Mouse (Mus musculus) midbrain, postnatal 0 days (tissue): ENCODE measurements at regions not wholly inside any gene's neighbourhood (a gene's known extent, or its start where the extent isn't known, plus 50 kb on each side); places are given as distances from the start of the nearest gene placed in this dataset.

Source experiments
- ATAC-seq: fragments of 200-750 bp; cut with Nextera tagmentation; 2 replicates; pipeline ENCODE4 v1.8.0; 2017; ENCODE audit warnings: moderate number of reproducible peaks, mild to moderate bottlenecking, moderate TSS enrichment, moderate library complexity; ENCODE audit not compliant: low FRiP score
- DNase-seq: peaks from one replicate; pipeline ENCODE4 v3.0.0-alpha.2; 2015; ENCODE audit warnings: low spot score
- H3K27ac ChIP-seq: fragments of 300-500 bp; sonication (generic); 2 replicates; pipeline ENCODE4 v1.5.1; 2014; ENCODE audit warnings: low read depth, mild to moderate bottlenecking, low read length, mixed read lengths
- H3K27me3 ChIP-seq: fragments of 300-500 bp; sonication (generic); 2 replicates; pipeline ENCODE4 v1.6.1; 2014; ENCODE audit warnings: low read length, control low read depth, mixed read lengths; ENCODE audit not compliant: insufficient read depth
- H3K36me3 ChIP-seq: fragments of 300-500 bp; sonication (generic); 2 replicates; pipeline ENCODE4 v1.6.1; 2014; ENCODE audit warnings: low read length, control low read depth, mixed read lengths; ENCODE audit not compliant: insufficient read depth
- H3K4me1 ChIP-seq: fragments of 300-500 bp; sonication (generic); 2 replicates; pipeline ENCODE4 v1.6.1; 2014; ENCODE audit warnings: mild to moderate bottlenecking, control low read depth, antibody characterized with exemption, low read length, mixed read lengths; ENCODE audit not compliant: insufficient read depth
- H3K4me2 ChIP-seq: fragments of 300-500 bp; sonication (generic); 2 replicates; pipeline ENCODE4 v1.6.1; 2014; ENCODE audit warnings: low read depth, mild to moderate bottlenecking, low read length, mixed read lengths; ENCODE audit not compliant: poor library complexity, severe bottlenecking
- H3K4me3 ChIP-seq: fragments of 300-500 bp; sonication (generic); 2 replicates; pipeline ENCODE4 v1.5.1; 2014; ENCODE audit warnings: low read depth, mild to moderate bottlenecking, low read length, moderate library complexity
- H3K9ac ChIP-seq: fragments of 300-500 bp; sonication (generic); replicated peaks from 2 replicates; pipeline ENCODE4 v1.6.1; 2014; ENCODE audit warnings: mild to moderate bottlenecking, low read length, moderate library complexity, mixed read lengths; ENCODE audit not compliant: poor library complexity, severe bottlenecking
- H3K9me3 ChIP-seq: fragments of 300-500 bp; sonication (generic); 2 replicates; pipeline ENCODE4 v1.6.1; 2016; ENCODE audit warnings: low read length, control low read depth
- CTCF ChIP-seq: IDR thresholded peaks from 2 replicates; pipeline ENCODE4 v1.5.1; 2016; ENCODE audit warnings: antibody characterized with exemption, mild to moderate bottlenecking
- WGBS: fragments of 180-500 bp; shearing (Covaris S2); extraction: QIAGEN DNeasy Blood & Tissue Kit; methylation state at CpG from one replicate; pipeline ENCODE4 v1.1.7; 2014; 5-methylcytosine and 5-hydroxymethylcytosine counted together

GRCm38 (mm10) chr15:38390450-38390849, 965.1 kb downstream of the 4930447A16Rik start:
- 83% methylated on average over 12 of the region's 12 CpGs for WGBS
- TF ChIP-seq CTCF = no peak
- no peaks in the 10 kb centered on the region for H3K36me3 ChIP-seq
- H3K9ac ChIP-seq = no peak overlapping the region
- no peaks in the 10 kb centered on the region for H3K9me3 ChIP-seq
- no peak overlapping the region for H3K4me3 ChIP-seq
- H3K4me1 ChIP-seq = no peaks in the 10 kb centered on the region
- no peak for ATAC-seq
- no peaks in the 10 kb centered on the region for H3K27me3 ChIP-seq
- peak; percentile 22 for DNase-seq
- H3K4me2 ChIP-seq = no peak overlapping the region
- no peak overlapping the region for H3K27ac ChIP-seq

- Histone ChIP-seq H3K4me3 (no peak overlapping the region), H3K9ac (no peak overlapping the region; the same call in 1 of the 2 replicates), H3K9me3 (no peaks in the 10 kb centered on the region), H3K4me2 (no peak overlapping the region), H3K36me3 (no peaks in the 10 kb centered on the region), H3K4me1 (no peaks in the 10 kb centered on the region), H3K27me3 (no peaks in the 10 kb centered on the region), H3K27ac (no peak overlapping the region)
- no peak for TF ChIP-seq CTCF
- ATAC-seq (no peak), DNase-seq (no peak)
- 74% methylated on average over 6 of the region's 6 CpGs for WGBS
Observed at GRCm38 (mm10) chr15:38391420-38391819, 966.1 kb downstream of the 4930447A16Rik start.

GRCm38 (mm10) chr15:38391860-38392259, 966.5 kb downstream of the 4930447A16Rik start:
- Histone ChIP-seq H3K4me2 (no peak overlapping the region), H3K9me3 (no peaks in the 10 kb centered on the region), H3K27me3 (no peaks in the 10 kb centered on the region), H3K27ac (no peak overlapping the region), H3K4me1 (no peaks in the 10 kb centered on the region), H3K4me3 (no peak overlapping the region), H3K9ac (no peak overlapping the region), H3K36me3 (no peaks in the 10 kb centered on the region)
- ATAC-seq (no peak), DNase-seq (no peak)
- 46% methylated on average over 2 of the region's 4 CpGs for WGBS
- no peak for TF ChIP-seq CTCF

- H3K9ac ChIP-seq = no peak overlapping the region
- no peaks in the 10 kb centered on the region for H3K27me3 ChIP-seq
- DNase-seq (no peak), ATAC-seq (no peak)
- H3K4me2 ChIP-seq = no peak overlapping the region
- no peaks in the 10 kb centered on the region for H3K9me3 ChIP-seq
- no peak for TF ChIP-seq CTCF
- no peak overlapping the region for H3K4me3 ChIP-seq
- no peak overlapping the region for H3K27ac ChIP-seq
- no peaks in the 10 kb centered on the region for H3K36me3 ChIP-seq
- no peaks in the 10 kb centered on the region for H3K4me1 ChIP-seq
- WGBS = 70% methylated on average over 5 of the region's 5 CpGs
Observed at GRCm38 (mm10) chr15:38392441-38393149, 967.2 kb downstream of the 4930447A16Rik start.

- H3K36me3 ChIP-seq = no peaks in the 10 kb centered on the region
- H3K4me3 ChIP-seq = no peak overlapping the region
- 89% methylated on average over 4 of the region's 4 CpGs for WGBS
- TF ChIP-seq CTCF = no peak
- ATAC-seq (no peak), DNase-seq (no peak)
- no peak overlapping the region for H3K27ac ChIP-seq
- H3K9ac ChIP-seq = no peak overlapping the region
- H3K4me1 ChIP-seq = no peaks in the 10 kb centered on the region
- H3K27me3 ChIP-seq = no peaks in the 10 kb centered on the region
- no peak overlapping the region for H3K4me2 ChIP-seq
- H3K9me3 ChIP-seq = no peaks in the 10 kb centered on the region
Observed at GRCm38 (mm10) chr15:38398852-38399251, 973.5 kb downstream of the 4930447A16Rik start.

GRCm38 (mm10) chr15:38402762-38403161, 977.4 kb downstream of the 4930447A16Rik start:
- Histone ChIP-seq H3K4me1 (no peaks in the 10 kb centered on the region), H3K4me3 (no peak overlapping the region), H3K9me3 (no peaks in the 10 kb centered on the region), H3K4me2 (no peak overlapping the region), H3K27ac (no peak overlapping the region), H3K27me3 (no peaks in the 10 kb centered on the region), H3K36me3 (no peaks in the 10 kb centered on the region), H3K9ac (no peak overlapping the region)
- no peak for ATAC-seq
- no peak for DNase-seq
- 91% methylated on average over 1 of the region's 1 CpGs for WGBS
- TF ChIP-seq CTCF = no peak
